Mouse (Mus musculus) ES-E14 (cell line): ENCODE measurements around the gene Notch2. TPM values are rescaled to one million over a fixed set of nuclear protein-coding genes. Genes with fewer than 3 reads are reported as not detected.

ENCODE experiments used
- DNase-seq: peaks from one replicate; pipeline ENCODE4 v3.0.0-alpha.2; 2013; ENCODE audit warnings: low read depth, low spot score
- H3K27ac ChIP-seq: 2 replicates; pipeline ENCODE4 v1.5.1; 2012; ENCODE audit warnings: low read depth, mild to moderate bottlenecking, low read length, moderate library complexity, mixed read lengths; ENCODE audit not compliant: poor library complexity, insufficient read depth, severe bottlenecking
- H3K36me3 ChIP-seq: 2 replicates; pipeline ENCODE4 v1.6.1; 2012; ENCODE audit warnings: mild to moderate bottlenecking, low read length, moderate library complexity, mixed read lengths; ENCODE audit not compliant: control insufficient read depth, poor library complexity, insufficient read depth, severe bottlenecking
- H3K4me1 ChIP-seq, 2 experiments: fragments of 150-350 bp in 1 of 2; sonication (generic) in 1 of 2; 2 replicates each; pipeline ENCODE4 v1.6.1; 2012; ENCODE audit warnings: low read length in 2 of 2, mild to moderate bottlenecking in 1 of 2, mixed read lengths in 1 of 2; ENCODE audit not compliant: control insufficient read depth in 2 of 2, insufficient read depth in 2 of 2, poor library complexity in 1 of 2
- H3K4me3 ChIP-seq, 2 experiments: fragments of 150-350 bp in 1 of 2; sonication (generic) in 1 of 2; 2 replicates each; pipeline ENCODE4 v1.5.1; 2012; ENCODE audit warnings: low read length in 2 of 2, low read depth in 1 of 2, mild to moderate bottlenecking in 1 of 2, mixed read lengths in 1 of 2; ENCODE audit not compliant: insufficient read depth in 1 of 2, poor library complexity in 1 of 2, severe bottlenecking in 1 of 2
- H3K9ac ChIP-seq: 2 replicates; pipeline ENCODE4 v1.6.1; 2012; ENCODE audit warnings: low read depth, mild to moderate bottlenecking, low read length, mixed read lengths; ENCODE audit not compliant: poor library complexity, insufficient read depth, severe bottlenecking
- H3K9me3 ChIP-seq: fragments of 150-350 bp; sonication (generic); 2 replicates; pipeline ENCODE4 v1.6.1; 2012; ENCODE audit warnings: low read depth, mild to moderate bottlenecking, low read length; ENCODE audit not compliant: control insufficient read depth, insufficient read depth
- CHD2 ChIP-seq: IDR thresholded peaks from 2 replicates; pipeline ENCODE4 v1.6.1; 2014; ENCODE audit warnings: mild to moderate bottlenecking, low read depth, low read length, inconsistent platforms
- HCFC1 ChIP-seq: IDR thresholded peaks from 2 replicates; pipeline ENCODE4 v1.6.1; 2012; ENCODE audit warnings: low read length, inconsistent platforms, borderline replicate concordance; ENCODE audit not compliant: insufficient read depth
- MAFK ChIP-seq: IDR thresholded peaks from 2 replicates; pipeline ENCODE4 v1.6.1; 2014; ENCODE audit warnings: mild to moderate bottlenecking, low read depth, low read length, inconsistent platforms; ENCODE audit not compliant: insufficient read depth
- ZC3H11A ChIP-seq: IDR thresholded peaks from 2 replicates; pipeline ENCODE4 v1.6.1; 2012; ENCODE audit warnings: low read depth, mild to moderate bottlenecking, inconsistent platforms, low read length, borderline replicate concordance
- ZNF384 ChIP-seq: IDR thresholded peaks from 2 replicates; pipeline ENCODE4 v1.6.1; 2012; ENCODE audit warnings: low read depth, low read length, inconsistent platforms
- in situ Hi-C, 2 experiments: fragments of 600-800 bp; cut with MboI; formaldehyde crosslinking; loops; one replicate each; pipeline ENCODE4 v1.15.1; 2025; ENCODE audit warnings: low sequenced_read_pairs in 2 of 2, inconsistent platforms in 1 of 2; ENCODE audit not compliant: unreplicated experiment in 2 of 2
- total RNA-seq: library from RNA; depleted of rRNA; stranded (reverse); fragments of 300-350 nt; gene quantifications from 2 replicates; pipeline ENCODE4 v1.2.3, GENCODE M21; 2012

Gene Notch2
- total RNA-seq, 1 experiment, result 41.5 TPM

GRCm38 (mm10) chr3:98028936-98029335, 15.6 kb downstream of the Notch2 start:
- no peak for DNase-seq
- in situ Hi-C loops, result no loop called here
- H3K27ac ChIP-seq, result no peak overlapping the region
- peaks cover 7 to 19% of the 10 kb centered on the region in 2 experiments for H3K4me1 ChIP-seq
- no peaks in the 10 kb centered on the region for H3K9me3 ChIP-seq
- no peaks in the 10 kb centered on the region for H3K36me3 ChIP-seq
- H3K9ac ChIP-seq, result no peak overlapping the region
- no peak for TF ChIP-seq CHD2
- no peak for TF ChIP-seq HCFC1
- no peak for TF ChIP-seq ZC3H11A
- TF ChIP-seq MAFK, result no peak
- no peak for TF ChIP-seq ZNF384
- H3K4me3 ChIP-seq, result no peak overlapping the region

DNA sequence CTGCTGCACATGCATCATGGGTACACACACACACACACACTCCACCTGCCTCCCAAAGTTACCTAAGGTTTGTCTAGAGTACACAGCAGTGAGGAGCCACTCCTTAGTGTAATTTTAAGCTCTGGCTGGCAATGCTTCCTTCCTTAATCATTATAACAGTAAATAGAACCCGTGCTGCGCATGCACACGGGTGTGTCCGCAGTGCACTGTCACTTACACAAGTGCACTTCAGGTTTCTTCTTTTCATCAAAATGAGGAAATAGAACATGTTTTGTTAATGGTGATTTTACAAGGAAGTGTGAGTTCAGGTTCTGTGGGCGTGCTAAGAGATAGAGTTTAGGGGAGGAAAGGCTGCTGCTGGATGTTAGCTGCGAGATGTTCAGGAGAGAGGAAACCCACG, 17.8 kb downstream of the Notch2 start:
- no peaks in the 10 kb centered on the region for H3K36me3 ChIP-seq
- in situ Hi-C loops, result no loop called here
- peaks cover 0 to 5% of the 10 kb centered on the region in 2 experiments; a peak in 1 of 4 replicates for H3K4me1 ChIP-seq
- no peaks in the 10 kb centered on the region for H3K9me3 ChIP-seq
- no peak overlapping the region for H3K4me3 ChIP-seq
- no peak overlapping the region for H3K27ac ChIP-seq
- H3K9ac ChIP-seq, result no peak overlapping the region
- TF ChIP-seq MAFK (no peak), HCFC1 (no peak), ZC3H11A (no peak), ZNF384 (no peak), CHD2 (no peak)
- no peak for DNase-seq

GRCm38 (mm10) chr3:98032191-98032590, 18.9 kb downstream of the Notch2 start:
- in situ Hi-C loops, result no loop called here
- no peak overlapping the region for H3K9ac ChIP-seq
- TF ChIP-seq CHD2, result no peak
- TF ChIP-seq ZNF384, result no peak
- TF ChIP-seq ZC3H11A, result no peak
- TF ChIP-seq MAFK, result no peak
- TF ChIP-seq HCFC1, result no peak
- no peaks in the 10 kb centered on the region for H3K9me3 ChIP-seq
- H3K27ac ChIP-seq, result no peak overlapping the region
- H3K4me1 ChIP-seq, result peaks cover 0 to 3% of the 10 kb centered on the region in 2 experiments; a peak in 1 of 4 replicates
- no peaks in the 10 kb centered on the region for H3K36me3 ChIP-seq
- no peak overlapping the region for H3K4me3 ChIP-seq
- no peak for DNase-seq

GRCm38 (mm10) chr3:98032944-98033343, 19.6 kb downstream of the Notch2 start:
- no peaks in the 10 kb centered on the region for H3K36me3 ChIP-seq
- no peak for DNase-seq
- no peaks in the 10 kb centered on the region for H3K9me3 ChIP-seq
- no peak overlapping the region for H3K9ac ChIP-seq
- peaks cover 0 to 3% of the 10 kb centered on the region in 2 experiments; a peak in 1 of 4 replicates for H3K4me1 ChIP-seq
- TF ChIP-seq ZNF384 (no peak), ZC3H11A (no peak)
- no peak overlapping the region for H3K4me3 ChIP-seq
- in situ Hi-C loops, result no loop called here
- H3K27ac ChIP-seq, result no peak overlapping the region
